Mouse (Mus musculus) hindbrain, embryonic 12.5 days (tissue): ENCODE measurements around the gene Rnf26. TPM values are rescaled to one million over a fixed set of nuclear protein-coding genes. Genes with fewer than 3 reads are reported as not detected.

Source experiments
- ATAC-seq: fragments of 200-750 bp; cut with Nextera tagmentation; 2 replicates; pipeline ENCODE4 v1.8.0; 2017; ENCODE audit warnings: moderate TSS enrichment; ENCODE audit not compliant: low FRiP score
- H3K27ac ChIP-seq: fragments of 300-500 bp; sonication (generic); 2 replicates; pipeline ENCODE4 v1.5.1; 2016; ENCODE audit warnings: mild to moderate bottlenecking
- H3K27me3 ChIP-seq: fragments of 300-500 bp; sonication (generic); 2 replicates; pipeline ENCODE4 v1.6.1; 2016; ENCODE audit warnings: mild to moderate bottlenecking
- H3K36me3 ChIP-seq: fragments of 300-500 bp; sonication (generic); 2 replicates; pipeline ENCODE4 v1.6.1; 2016; ENCODE audit warnings: mild to moderate bottlenecking
- H3K4me1 ChIP-seq: fragments of 300-500 bp; sonication (generic); 2 replicates; pipeline ENCODE4 v1.6.1; 2016
- H3K4me2 ChIP-seq: fragments of 300-500 bp; sonication (generic); replicated peaks from 2 replicates; pipeline ENCODE4 v1.6.1; 2016; ENCODE audit warnings: mild to moderate bottlenecking
- H3K4me3 ChIP-seq: fragments of 300-500 bp; sonication (generic); 2 replicates; pipeline ENCODE4 v1.5.1; 2016; ENCODE audit warnings: mild to moderate bottlenecking
- H3K9ac ChIP-seq: fragments of 300-500 bp; sonication (generic); 2 replicates; pipeline ENCODE4 v1.6.1; 2016; ENCODE audit warnings: mild to moderate bottlenecking, moderate library complexity
- H3K9me3 ChIP-seq: fragments of 300-500 bp; sonication (generic); replicated peaks from 2 replicates; pipeline ENCODE4 v1.6.1; 2016; ENCODE audit warnings: mild to moderate bottlenecking
- WGBS: fragments of 180-500 bp; shearing (Covaris S2); methylation state at CpG from one replicate; pipeline ENCODE4 v1.1.7; 2016; 5-methylcytosine and 5-hydroxymethylcytosine counted together
- polyA plus RNA-seq: library from polyadenylated mRNA; unstranded; fragments of >200 nt; fragmentation: Nextera tagmentation; extraction: Ambion mirVana; gene quantifications from 2 replicates; pipeline ENCODE4 v1.2.1, GENCODE M21; 2016

Gene Rnf26
- polyA plus RNA-seq, 1 experiment from 2014 or later: 57.1 TPM

GRCm38 (mm10) chr9:44045884-44046272 is 67.4 kb downstream of the Rnf26 start:
- WGBS: 86% methylated on average over 5 of the region's 5 CpGs

More at GRCm38 (mm10) chr9:44045884-44046272, 67.4 kb downstream of the Rnf26 start:
- Histone ChIP-seq H3K4me3 (no peak overlapping the region), H3K4me1 (peaks cover 15% of the 10 kb centered on the region), H3K4me2 (no peak overlapping the region), H3K9me3 (no peaks in the 10 kb centered on the region), H3K27me3 (peaks cover 58% of the 10 kb centered on the region), H3K27ac (no peak overlapping the region), H3K9ac (no peak overlapping the region), H3K36me3 (no peaks in the 10 kb centered on the region)
- ATAC-seq: no peak

Other genes with a start within 250 kb of the Rnf26 start
- not detected in 2 replicates for gene Thy1, start 70.1 kb downstream of the Rnf26 start, polyA plus RNA-seq
- 11.5 and 14.2 TPM in 2 replicates for gene Usp2, start 46.5 kb downstream of the Rnf26 start, polyA plus RNA-seq
- 0.14 and 0.30 TPM in 2 replicates for gene Mfrp, start 11.8 kb downstream of the Rnf26 start, polyA plus RNA-seq
- 1.4 and 1.8 TPM in 2 replicates for gene C1qtnf5, start 6.3 kb downstream of the Rnf26 start, polyA plus RNA-seq
- 0.26 and 0.30 TPM in 2 replicates for gene Gm49380, start within 50 bp of the Rnf26 start, polyA plus RNA-seq
- gene Mcam, start 21.0 kb upstream of the Rnf26 start, polyA plus RNA-seq: 14.5 and 15.4 TPM in 2 replicates
- gene Cbl, start 120.5 kb upstream of the Rnf26 start, polyA plus RNA-seq: 26.2 and 30.5 TPM in 2 replicates
- not detected in 2 replicates for gene Ccdc153, start 127.2 kb upstream of the Rnf26 start, polyA plus RNA-seq
- 0.15 TPM in 1 of 2 replicates, not detected in the other for gene Pdzd3, start 138.0 kb upstream of the Rnf26 start, polyA plus RNA-seq
- gene Nlrx1, start 155.1 kb upstream of the Rnf26 start, polyA plus RNA-seq: 5.1 and 5.6 TPM in 2 replicates
- gene Abcg4, start 175.1 kb upstream of the Rnf26 start, polyA plus RNA-seq: 12.9 and 13.5 TPM in 2 replicates
- 28.9 and 32.5 TPM in 2 replicates for gene Hinfp, start 192.2 kb upstream of the Rnf26 start, polyA plus RNA-seq
- gene C2cd2l, start 206.8 kb upstream of the Rnf26 start, polyA plus RNA-seq: 20.2 and 22.2 TPM in 2 replicates
- 37.3 and 41.3 TPM in 2 replicates for gene Dpagt1, start 212.5 kb upstream of the Rnf26 start, polyA plus RNA-seq
- gene H2afx, start 221.2 kb upstream of the Rnf26 start, polyA plus RNA-seq: 273 and 290 TPM in 2 replicates
- gene Hmbs, start 230.7 kb upstream of the Rnf26 start, polyA plus RNA-seq: 99.4 and 103 TPM in 2 replicates
- 35.2 and 36.2 TPM in 2 replicates for gene Vps11, start 248.2 kb upstream of the Rnf26 start, polyA plus RNA-seq